Mouse (Mus musculus): ENCODE results near the gene Inip.
"Not testable (repeated sequence)": the region's sequence is repeated elsewhere in the genome, so short reads cannot be mapped to it uniquely, and the experiment has no call there.

Gene Inip

DNA sequence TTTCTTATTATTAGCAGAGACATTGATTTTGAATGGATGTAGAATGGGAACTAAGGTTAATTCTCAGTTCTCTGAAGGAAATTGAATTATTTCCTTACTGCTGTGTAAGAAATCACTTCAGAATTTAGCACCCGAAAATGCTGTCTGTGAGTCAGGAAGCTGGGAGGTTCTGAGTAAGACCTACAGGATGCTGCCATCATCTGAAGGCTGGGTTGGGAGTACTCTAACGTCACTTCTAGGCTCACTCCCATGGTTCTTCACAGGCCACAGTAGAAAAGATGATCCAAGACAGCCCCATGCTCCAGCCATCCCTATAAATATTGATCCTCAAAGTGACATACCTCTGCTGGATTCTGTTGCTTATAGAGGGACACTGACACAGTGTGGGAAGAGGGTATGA, 6.1 kb upstream of the Inip start:
- DNase-seq = no peak

- DNase-seq = peak; percentile 50 to 57
Observed at GRCm38 (mm10) chr4:59806879-59807195, 5.4 kb upstream of the Inip start.

DNA sequence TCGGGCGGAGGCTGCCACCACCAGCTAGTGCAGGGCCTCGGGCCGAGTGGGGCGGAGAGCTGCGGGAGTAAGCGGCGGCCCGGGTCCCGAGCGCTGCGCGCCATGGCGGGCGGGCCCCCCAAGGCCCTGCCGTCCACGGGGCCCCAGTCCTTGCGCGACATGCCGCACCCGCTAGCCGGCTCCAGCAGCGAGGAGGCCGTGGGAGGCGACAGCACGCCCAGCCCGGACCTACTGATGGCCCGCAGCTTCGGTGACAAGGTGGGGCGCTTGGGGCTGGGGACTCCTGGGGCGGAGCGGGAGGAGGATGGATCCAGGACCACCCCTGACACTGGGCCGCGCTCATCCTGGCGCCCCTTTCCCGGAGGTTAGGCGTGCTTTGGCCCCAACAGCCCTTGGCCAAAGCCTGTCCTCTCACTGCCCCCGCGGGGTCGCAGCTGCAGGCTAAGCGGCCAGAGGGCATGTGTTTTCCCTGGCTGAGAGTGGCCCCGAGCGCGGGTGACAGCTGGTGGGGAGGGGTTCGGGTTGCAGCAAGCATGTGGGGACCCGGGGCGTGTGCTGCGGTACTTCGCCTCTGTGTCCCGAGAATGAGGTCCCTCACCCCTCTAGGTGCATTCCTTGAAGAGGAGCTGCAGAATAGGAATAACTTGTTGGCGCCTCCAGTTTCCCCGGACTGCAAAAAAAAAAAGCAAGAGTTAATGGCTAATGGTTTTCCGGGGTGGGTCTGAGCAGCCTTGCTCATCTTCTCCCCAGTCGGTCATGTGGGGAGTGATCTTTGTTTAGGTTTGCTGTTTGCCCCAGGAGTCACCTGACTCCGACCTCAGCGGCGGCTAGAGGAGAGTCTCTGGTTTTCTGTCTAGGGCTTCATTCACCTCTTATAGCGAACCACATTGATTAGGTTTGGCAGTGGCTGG, 4.8 kb upstream of the Inip start:
- peak; percentile 73 to 75 for DNase-seq

- DNase-seq = peak; percentile 91 to 94
Observed at GRCm38 (mm10) chr4:59805181-59805967, 4.0 kb upstream of the Inip start, which contains the start of gene Snx30. TSS of gene Snx30 (plus strand) at chr4:59805840.

- no peak for DNase-seq
Observed at GRCm38 (mm10) chr4:59804754-59805153, 3.4 kb upstream of the Inip start.

DNA sequence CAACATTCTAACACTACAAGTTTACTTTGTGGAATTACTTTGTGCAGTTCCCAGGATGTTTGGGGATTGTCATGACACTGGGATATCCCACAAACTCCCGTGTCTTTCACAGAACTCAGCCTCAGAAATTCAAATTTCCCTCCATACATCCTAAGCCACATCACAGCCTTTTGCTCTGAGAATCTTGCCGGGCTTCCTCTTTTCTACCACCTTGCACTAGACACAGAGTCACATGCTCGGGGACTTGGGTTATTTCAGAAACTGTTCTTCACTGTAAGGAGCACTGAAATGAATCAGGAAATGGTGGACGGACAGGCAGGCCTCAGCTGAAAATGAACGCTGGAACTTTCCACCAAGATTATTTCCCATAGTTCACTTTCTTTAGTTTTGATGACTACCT, 2.0 kb upstream of the Inip start:
- DNase-seq = no peak

- no peak for DNase-seq
Observed at GRCm38 (mm10) chr4:59802792-59803191, 1.4 kb upstream of the Inip start.

- DNase-seq = no peak
Observed at GRCm38 (mm10) chr4:59802107-59802506, 718 bp upstream of the Inip start.

DNA sequence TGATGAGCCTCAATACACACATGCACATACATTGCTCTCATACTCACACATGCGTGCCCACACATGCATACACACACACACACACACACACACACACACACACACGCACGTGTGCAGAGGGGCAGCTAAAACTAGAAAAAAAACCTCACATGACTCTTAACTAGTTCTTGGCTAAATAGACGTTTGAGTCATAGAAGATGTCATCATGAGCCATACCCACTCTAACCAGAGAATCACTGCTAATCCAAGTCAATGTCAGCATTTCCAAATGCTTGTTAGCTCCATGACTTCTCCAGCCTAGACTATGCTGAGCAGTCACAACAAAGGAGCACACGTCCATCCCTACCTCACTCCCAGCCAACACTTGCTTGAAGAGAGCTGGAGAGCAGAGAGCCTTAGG, 1.2 kb downstream of the Inip start:
- no peak for DNase-seq

DNA sequence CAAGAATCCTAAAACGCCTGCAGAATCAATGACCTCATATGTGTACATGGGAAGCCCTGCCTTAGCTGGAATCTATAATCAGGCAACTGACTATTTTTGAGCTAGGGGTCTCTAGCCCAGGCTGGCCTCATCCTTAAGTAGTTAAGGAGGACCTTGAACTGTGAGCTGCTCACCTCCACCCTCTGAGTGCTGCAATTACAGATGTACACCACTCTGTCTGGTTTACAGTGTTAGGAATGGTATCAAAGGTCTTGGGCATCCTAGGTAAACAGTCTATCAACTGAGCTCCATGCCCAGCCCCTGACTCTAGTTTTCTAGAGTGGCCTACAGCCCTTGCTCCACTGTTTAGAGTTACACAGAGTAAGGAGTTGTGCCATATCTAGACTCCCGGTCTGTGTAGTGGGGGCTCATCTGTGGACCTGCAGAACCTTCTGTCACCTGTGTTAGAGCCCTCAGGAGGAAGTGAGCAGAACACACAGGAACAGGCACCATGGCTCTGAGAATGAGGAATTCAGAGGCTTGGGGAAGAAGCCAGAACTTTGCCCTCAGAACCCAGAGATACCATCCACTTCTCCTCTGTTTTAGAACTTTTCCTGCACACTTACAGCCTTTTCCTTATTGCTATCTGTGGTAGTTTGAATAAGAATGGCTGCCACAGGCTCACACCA, 5.5 kb downstream of the Inip start:
- no peak for DNase-seq

GRCm38 (mm10) chr4:59794116-59794515, 7.3 kb downstream of the Inip start:
- DNase-seq = no peak

- not testable (repeated sequence) for DNase-seq
Observed at GRCm38 (mm10) chr4:59793626-59794025, 7.8 kb downstream of the Inip start.

DNA sequence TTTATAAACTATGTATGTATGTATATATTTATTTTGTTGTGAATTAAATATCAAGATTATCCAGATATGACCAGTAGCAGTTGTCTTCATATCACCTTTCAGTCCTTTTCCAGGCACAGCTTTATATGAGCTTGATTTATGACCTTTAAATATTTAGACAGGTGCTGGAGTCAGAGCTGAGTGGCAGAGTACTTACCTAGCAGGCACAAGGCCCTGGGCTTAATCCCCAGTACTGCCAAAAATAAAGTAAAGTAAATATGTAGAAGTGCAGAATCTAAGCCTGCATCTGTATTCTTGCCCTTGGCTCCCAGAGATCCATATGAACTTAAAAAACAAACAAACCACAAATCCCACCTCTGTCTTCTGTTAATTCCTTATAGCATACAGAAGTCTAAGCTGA, 12.4 kb downstream of the Inip start:
- DNase-seq = no peak

DNA sequence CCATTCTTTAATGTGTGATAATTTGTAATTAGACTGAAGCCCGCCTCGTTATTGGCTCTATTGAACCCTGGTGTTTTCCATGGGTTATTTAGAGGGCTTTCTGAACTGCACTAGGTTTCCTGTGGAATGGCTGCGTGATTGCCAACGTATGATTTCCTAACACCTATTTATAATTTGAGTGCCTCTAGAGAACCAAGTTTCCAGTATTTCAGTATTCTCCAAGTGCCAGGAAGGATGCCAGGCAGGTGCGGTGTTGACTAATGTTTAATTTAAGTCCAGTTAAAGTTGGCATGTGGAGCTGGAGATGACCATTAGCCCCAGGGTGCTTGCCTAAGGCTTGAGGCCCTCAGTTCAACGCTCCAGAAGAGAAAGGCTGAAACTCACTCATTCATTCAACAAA, 14.3 kb downstream of the Inip start:
- no peak for DNase-seq

DNA sequence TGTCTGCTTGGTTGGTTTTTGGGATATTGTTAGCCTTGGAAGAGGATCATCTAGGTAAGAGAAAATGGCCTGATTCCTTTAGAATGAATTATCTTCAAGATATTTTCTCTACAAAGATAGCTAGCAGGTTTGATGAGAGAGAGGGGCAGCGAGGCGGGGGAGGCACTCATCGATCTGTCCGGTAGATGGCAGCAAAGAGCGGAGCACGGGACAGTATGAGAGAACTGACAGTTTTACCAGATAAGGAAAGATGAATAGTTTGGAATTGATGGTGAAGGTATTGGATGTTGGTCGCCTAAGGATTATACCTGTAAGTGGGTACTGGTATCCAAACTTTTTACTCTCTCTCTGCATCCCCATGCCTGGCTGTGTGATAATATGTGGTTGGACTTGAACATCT, 14.7 kb downstream of the Inip start:
- DNase-seq = peak; percentile 90 to 93

DNA sequence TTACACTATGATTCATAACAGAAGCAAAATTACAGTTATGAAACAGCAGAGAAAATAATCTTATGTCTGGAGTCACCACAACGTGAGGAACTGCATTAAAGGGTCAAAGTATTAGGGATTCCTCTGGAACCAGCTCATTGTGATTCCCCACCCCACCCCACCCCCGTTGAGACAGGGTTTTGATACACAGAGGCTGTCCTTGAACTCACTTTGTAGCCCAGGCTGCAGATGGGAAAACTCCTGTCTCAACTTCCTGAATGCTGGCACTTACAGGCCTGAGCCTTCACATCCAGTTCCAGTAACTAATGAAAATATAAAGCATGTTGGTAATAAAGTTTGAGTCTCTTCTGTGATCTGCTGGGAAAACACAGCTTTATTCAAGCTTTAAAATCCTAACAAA, 16.0 kb downstream of the Inip start:
- DNase-seq = no peak

DNA sequence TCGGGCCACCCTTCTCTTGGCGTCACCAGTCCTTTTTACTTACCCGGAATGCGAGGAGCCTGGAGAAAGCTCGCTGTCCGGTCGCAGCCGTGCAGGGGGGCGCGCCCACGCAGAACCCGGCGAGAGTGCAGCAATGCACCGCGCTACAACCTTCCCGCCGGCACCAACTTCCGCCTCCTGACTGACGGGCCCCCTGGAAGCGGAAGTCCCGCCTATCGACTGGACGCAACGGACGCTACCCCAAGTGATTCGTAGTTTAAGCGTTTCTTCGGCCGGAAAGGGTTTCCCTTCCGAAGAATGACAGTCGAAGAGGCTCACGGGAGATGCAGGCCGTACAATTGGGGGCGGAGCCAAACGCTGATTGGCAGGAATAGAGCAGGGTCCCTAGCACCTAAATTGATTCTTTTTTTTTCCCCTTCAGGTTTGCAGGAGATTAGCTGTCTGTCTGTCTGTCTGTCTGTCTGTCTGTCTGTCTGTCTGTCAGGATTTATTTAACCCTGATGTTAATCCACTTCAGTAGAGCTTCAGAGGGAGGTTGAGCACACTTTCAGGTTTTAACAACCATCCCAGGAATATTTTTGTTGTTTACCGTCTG, 17.6 kb downstream of the Inip start:
- peak; percentile 95 to 96 for DNase-seq

DNA sequence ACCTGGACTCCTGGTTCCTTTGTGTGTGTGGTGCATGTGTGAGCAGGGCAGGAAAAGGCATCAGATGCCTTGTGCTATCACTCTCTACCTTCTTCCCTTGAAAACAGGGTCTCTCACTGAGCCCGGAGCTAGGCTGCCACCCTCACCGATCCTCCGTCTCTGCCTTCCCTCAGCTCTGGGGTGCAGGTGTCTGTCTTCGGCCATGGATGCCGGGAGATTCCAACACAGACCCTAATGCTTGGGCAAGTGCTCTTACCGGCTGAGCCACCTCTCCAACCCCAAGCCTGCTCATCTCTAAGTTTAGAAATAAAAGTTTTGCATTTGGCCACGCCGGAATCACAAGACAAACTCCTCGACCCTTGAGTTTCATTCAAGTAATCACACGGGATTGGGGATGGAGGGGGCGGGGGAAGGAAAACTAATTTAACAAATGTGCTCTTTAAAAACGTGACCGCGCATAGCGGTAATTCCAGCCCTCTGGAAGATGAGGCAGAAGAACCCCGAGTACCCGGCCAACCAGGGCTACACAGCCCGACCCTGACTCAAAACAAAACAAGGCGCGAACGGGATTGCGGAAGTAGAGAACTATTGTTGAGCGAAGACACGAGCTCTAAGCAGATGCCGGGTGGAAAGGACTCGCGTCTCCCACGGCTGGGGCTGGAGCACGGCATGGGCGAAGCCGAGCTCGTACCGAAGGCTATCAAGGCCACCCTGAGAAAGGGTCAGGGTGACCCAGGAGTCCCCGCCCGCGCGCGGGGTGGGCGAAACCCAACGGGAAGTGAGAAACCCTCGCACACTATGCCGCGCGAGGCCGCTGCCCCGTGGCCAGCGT, 18.3 kb downstream of the Inip start:
- DNase-seq = no peak

DNA sequence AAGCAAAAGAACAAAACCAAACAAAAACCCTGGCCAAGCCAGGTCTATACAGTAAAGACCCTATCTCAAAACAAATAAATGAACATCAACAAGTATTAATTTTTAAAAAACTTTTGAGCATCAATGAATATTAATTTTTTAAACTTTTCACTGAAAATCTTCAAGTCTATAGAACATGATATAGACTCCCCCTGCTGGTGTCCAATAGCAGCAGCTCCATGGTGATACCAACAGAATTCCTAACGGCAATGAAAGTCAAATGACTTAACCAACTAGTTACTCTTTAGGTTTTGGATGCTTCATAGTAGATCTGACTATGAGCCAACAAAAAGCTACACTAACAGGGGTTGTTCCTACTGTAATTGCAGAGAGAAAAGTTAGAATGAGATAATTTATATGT, 20.8 kb downstream of the Inip start:
- DNase-seq = peak; percentile 31 to 35

DNA sequence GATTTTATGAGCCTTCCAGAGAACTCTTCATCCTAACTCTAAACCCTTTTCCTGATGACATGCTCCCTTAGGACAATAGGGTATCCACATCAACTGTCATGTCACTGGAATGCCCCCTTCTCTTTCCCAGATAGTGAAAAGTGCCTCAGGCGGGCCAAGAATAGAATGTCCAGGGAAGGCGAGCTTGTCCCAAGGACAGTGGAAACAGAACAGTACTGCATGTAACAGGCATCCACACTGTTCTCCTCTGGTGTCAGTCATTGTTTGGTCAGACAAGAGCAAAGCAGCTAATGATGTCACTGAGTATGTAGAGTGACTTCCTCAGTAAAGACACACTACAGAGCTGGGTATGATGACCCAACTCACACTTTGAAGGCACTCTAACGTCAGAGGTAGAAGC, 23.6 kb downstream of the Inip start:
- DNase-seq = no peak

DNA sequence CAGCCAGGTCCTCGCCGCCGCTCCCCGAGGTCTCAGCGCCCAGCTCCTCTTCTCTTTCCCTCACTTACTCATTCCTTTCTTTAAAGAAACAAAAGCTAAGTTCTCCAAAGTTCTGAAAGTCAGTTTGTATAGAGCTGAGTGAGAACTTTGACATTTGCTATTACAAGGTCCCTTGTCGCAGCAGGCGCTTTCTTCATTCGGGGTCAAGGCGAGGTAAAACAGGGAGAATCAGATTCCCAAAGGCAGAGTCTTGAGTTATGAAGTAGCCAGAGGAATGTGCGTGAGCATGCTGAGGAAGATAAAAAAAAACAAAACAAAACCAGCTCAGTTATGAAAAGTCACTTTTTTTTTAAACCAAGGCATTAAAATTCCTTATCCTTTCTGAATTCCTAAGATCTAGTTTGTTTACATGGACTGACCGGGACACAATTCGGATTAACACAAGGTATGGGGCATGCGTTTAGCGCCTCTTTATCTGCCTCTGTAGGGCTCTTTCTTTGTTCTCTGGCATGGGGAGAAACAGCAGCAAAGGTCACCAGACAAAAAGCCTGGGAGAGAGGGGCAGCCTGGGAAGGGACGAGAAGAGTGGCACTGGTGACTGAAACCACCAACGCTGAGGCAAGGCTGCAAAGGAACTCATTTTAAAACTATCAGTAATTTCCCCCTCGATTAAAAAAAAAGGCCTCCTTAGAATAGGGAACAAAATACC, 29.1 kb downstream of the Inip start:
- DNase-seq = no peak

DNA sequence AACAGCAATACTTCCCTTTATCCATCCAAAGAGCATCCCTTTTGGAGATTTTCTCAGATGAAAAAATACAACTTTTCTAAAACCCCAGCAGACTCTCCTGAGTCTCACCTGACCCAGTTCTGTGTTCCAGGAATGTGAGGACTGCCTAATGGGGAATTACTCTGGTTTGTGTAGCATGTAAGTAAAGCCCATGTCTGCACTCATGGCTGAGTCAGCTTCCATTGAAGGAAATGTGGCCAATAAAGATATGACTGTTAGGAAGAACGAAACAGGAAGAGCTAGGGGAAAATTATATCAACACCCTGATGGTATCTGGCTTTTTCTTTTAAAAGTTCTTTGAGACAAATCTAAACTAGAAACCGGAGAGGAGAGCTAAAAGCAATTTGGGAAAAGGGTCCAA, 33.7 kb downstream of the Inip start:
- no peak for DNase-seq

Measured in cerebellum, postnatal 14 days (tissue).